Mouse (Mus musculus): ENCODE measurements around the gene Dph5. TPM values are rescaled to one million over a fixed set of nuclear protein-coding genes. Genes with fewer than 3 reads are reported as not detected.

Dph5 gene
- total and polyA plus RNA-seq, 2 experiments: 3.8 to 9.3 TPM

DNA sequence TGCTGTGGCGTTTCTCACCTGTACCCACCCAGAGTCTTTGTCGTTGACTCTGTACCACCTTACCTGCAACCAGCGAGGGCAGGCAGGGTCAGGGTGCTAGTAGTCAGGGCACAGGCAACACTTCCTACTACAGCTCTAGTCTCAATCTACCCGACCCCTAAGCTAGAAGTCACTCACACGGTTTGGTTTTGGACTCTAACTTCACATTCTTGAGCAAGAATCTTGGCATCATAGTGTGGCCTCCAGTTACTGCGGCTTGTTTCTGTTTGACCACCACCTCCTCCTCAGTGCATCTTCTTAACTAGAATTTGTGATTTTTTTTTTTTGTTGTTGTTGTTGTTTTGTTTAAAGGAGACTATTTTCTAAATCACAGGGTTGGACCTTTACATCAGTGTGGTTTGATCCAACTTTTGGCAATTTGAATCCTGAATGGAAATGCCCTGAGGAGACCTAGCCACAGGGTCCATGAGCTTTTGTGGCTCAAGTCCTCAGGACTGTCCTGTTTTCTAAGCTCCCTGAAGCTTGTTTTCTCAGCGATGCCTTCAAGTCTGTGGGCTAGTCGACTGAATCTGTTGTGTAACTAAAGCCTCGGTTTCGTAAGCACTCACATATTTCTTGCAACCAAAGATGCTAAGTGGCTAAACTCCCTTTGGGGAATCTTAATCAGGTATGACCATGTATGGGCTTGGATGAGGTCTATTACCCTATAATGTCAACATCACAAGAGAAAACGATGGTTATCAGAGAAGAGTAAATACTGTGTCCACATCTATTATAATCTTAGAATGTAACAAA is 38.8 kb upstream of the Dph5 start:
- H3K36me3 ChIP-seq (ENCODE audit: control insufficient read depth, insufficient read depth, low read length): no peaks in the 10 kb centered on the region
- no peak overlapping the region for H3K9ac ChIP-seq (ENCODE audit: low read depth, low read length)
- no peaks in the 10 kb centered on the region for H3K79me2 ChIP-seq (ENCODE audit: control insufficient read depth, insufficient read depth, low read length)
- WGBS: 68% methylated on average over 11 of the region's 11 CpGs
- TF ChIP-seq CTCF (IDR thresholded peaks at IDR 0.05; ENCODE audit: low read depth, low read length): no peak
- no peak for TF ChIP-seq POLR2A (IDR thresholded peaks at IDR 0.05; ENCODE audit: extremely low read depth, insufficient read depth, low read length)
- no peak for DNase-seq (ENCODE audit: extremely low read depth, low read depth, low spot score)
- no peaks in the 10 kb centered on the region for H3K27me3 ChIP-seq (ENCODE audit: control insufficient read depth, insufficient read depth, low read length)
- H3K27ac ChIP-seq (replicated peaks; ENCODE audit: insufficient read depth, low read depth, low read length): no peak overlapping the region
- H3K4me1 ChIP-seq (ENCODE audit: control insufficient read depth, insufficient read depth, low read length): no peaks in the 10 kb centered on the region
- H3K4me3 ChIP-seq (ENCODE audit: insufficient read depth, low read depth, low read length): no peak overlapping the region

DNA sequence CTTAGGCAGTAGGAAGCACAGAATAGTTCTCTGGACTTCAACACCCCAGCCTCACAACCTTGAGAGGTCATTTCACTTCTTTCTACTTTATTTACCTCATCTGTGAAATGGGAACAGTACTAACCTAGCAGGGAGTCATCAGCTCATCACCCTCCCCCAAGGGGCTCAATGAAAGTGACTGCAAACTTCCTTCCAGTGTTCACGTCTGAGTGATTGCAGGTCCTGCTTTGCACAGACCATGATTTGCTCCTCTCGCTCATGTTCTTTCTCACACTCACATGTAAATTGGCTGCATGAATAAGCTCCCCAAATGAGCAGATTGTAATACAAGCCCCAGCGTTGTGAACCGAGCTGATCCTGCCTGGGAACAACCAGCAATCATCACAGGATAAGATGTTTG is 36.7 kb upstream of the Dph5 start:
- no peak for TF ChIP-seq CTCF (IDR thresholded peaks at IDR 0.05; ENCODE audit: low read depth, low read length)
- TF ChIP-seq POLR2A (IDR thresholded peaks at IDR 0.05; ENCODE audit: extremely low read depth, insufficient read depth, low read length): no peak
- no peaks in the 10 kb centered on the region for H3K36me3 ChIP-seq (ENCODE audit: control insufficient read depth, insufficient read depth, low read length)
- no peak for DNase-seq (ENCODE audit: extremely low read depth, low read depth, low spot score)
- no peaks in the 10 kb centered on the region for H3K4me1 ChIP-seq (ENCODE audit: control insufficient read depth, insufficient read depth, low read length)
- H3K27ac ChIP-seq (replicated peaks; ENCODE audit: insufficient read depth, low read depth, low read length): no peak overlapping the region
- H3K27me3 ChIP-seq (ENCODE audit: control insufficient read depth, insufficient read depth, low read length): no peaks in the 10 kb centered on the region
- no peak overlapping the region for H3K9ac ChIP-seq (ENCODE audit: low read depth, low read length)
- 81% methylated on average over 4 of the region's 4 CpGs for WGBS
- H3K79me2 ChIP-seq (ENCODE audit: control insufficient read depth, insufficient read depth, low read length): no peaks in the 10 kb centered on the region
- no peak overlapping the region for H3K4me3 ChIP-seq (ENCODE audit: insufficient read depth, low read depth, low read length)

DNA sequence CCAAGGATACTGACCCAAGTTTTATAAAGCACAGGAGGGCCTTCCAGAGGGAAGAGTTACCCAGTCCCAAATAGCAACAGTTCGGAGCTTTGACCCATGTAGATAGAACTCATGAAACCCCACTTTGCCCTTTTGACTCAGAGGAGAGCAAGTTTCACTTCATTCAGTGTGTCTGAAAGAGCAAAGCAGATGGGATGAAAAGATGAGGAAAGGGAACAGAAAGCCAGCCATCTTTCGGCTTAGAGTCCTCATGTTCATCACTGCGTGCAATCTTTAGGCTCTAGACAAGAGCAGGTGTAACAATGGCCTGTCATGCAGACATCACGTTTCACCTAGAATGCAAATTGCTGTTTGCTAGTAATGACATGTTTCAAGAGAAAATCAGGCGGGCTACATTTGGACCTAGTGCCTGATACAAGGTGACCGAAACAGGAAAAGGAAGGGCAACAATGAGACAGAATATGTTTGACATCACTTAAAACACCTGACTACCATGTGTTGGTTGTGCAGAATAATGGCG is 32.9 kb upstream of the Dph5 start:
- no peak overlapping the region for H3K27ac ChIP-seq (replicated peaks; ENCODE audit: insufficient read depth, low read depth, low read length)
- 93% methylated on average over 7 of the region's 7 CpGs for WGBS
- no peak overlapping the region for H3K4me3 ChIP-seq (ENCODE audit: insufficient read depth, low read depth, low read length)

DNA sequence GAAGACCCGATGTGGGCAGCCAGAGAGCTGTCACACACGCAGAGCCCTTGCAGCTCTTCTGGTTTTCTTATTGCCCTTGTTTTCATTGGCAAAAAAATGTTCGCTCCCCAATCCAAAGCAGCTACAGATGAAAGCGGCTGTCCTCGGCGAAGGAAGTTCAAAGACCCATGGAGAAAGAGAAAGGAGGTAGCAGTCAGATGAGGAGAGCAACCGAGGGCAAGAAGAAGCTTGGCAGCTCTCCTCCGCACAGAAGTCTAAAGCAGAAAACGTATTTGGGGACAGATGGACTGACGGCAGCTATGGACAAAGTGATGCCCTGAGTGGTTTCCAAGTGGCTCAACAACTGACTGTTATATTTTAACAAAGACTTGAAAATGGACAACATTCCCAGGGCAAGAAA is 32.1 kb upstream of the Dph5 start:
- DNase-seq (ENCODE audit: extremely low read depth, low read depth, low spot score): no peak
- H3K9ac ChIP-seq (ENCODE audit: low read depth, low read length): no peak overlapping the region
- no peaks in the 10 kb centered on the region for H3K27me3 ChIP-seq (ENCODE audit: control insufficient read depth, insufficient read depth, low read length)
- H3K36me3 ChIP-seq (ENCODE audit: control insufficient read depth, insufficient read depth, low read length): no peaks in the 10 kb centered on the region
- no peak for TF ChIP-seq CTCF (IDR thresholded peaks at IDR 0.05; ENCODE audit: low read depth, low read length)
- no peak overlapping the region for H3K27ac ChIP-seq (replicated peaks; ENCODE audit: insufficient read depth, low read depth, low read length)
- no peak overlapping the region for H3K4me3 ChIP-seq (ENCODE audit: insufficient read depth, low read depth, low read length)
- H3K79me2 ChIP-seq (ENCODE audit: control insufficient read depth, insufficient read depth, low read length): no peaks in the 10 kb centered on the region
- 82% methylated on average over 10 of the region's 10 CpGs for WGBS
- no peaks in the 10 kb centered on the region for H3K4me1 ChIP-seq (ENCODE audit: control insufficient read depth, insufficient read depth, low read length)

More for the DNA sequence above, 32.9 kb upstream of the Dph5 start:
- no peaks in the 10 kb centered on the region for H3K36me3 ChIP-seq (ENCODE audit: control insufficient read depth, insufficient read depth, low read length)
- no peaks in the 10 kb centered on the region for H3K79me2 ChIP-seq (ENCODE audit: control insufficient read depth, insufficient read depth, low read length)
- no peak for TF ChIP-seq POLR2A (IDR thresholded peaks at IDR 0.05; ENCODE audit: extremely low read depth, insufficient read depth, low read length)
- no peak for TF ChIP-seq CTCF (IDR thresholded peaks at IDR 0.05; ENCODE audit: low read depth, low read length)
- no peaks in the 10 kb centered on the region for H3K27me3 ChIP-seq (ENCODE audit: control insufficient read depth, insufficient read depth, low read length)
- no peaks in the 10 kb centered on the region for H3K4me1 ChIP-seq (ENCODE audit: control insufficient read depth, insufficient read depth, low read length)
- H3K9ac ChIP-seq (ENCODE audit: low read depth, low read length): no peak overlapping the region
- DNase-seq (ENCODE audit: extremely low read depth, low read depth, low spot score): no peak

DNA sequence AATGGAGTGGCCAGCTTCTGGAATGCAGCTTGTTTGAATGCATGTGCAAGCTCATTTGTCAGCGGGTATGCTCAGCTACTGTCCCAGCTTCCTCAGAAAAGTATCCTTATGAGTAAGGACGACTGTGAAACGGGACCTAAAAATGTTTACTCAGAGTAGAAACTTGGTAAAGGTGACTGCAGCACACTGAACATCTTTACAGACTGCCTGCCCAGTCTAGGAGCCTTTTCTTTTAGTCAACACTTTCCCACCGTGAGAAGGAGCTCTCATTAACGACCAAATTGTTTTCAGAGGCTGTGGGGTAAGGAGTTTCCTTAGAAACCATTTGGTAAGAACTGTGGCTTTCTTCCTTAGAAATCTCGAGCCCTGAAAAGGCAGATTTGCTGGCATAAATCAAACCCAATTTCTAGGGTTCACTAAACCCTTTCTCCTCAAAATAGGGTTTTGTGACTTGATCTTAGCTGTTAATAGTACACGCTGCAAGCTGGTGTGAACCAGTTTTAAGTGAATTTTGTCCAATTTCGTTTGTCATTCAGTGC is 31.1 kb upstream of the Dph5 start:
- WGBS: 49% methylated on average over 8 of the region's 8 CpGs
- H3K36me3 ChIP-seq (ENCODE audit: control insufficient read depth, insufficient read depth, low read length): no peaks in the 10 kb centered on the region
- H3K27me3 ChIP-seq (ENCODE audit: control insufficient read depth, insufficient read depth, low read length): no peaks in the 10 kb centered on the region
- H3K4me3 ChIP-seq (ENCODE audit: insufficient read depth, low read depth, low read length): no peak overlapping the region
- TF ChIP-seq CTCF (IDR thresholded peaks at IDR 0.05; ENCODE audit: low read depth, low read length) (no peak), POLR2A (IDR thresholded peaks at IDR 0.05; ENCODE audit: extremely low read depth, insufficient read depth, low read length) (no peak)
- no peak overlapping the region for H3K9ac ChIP-seq (ENCODE audit: low read depth, low read length)
- DNase-seq (ENCODE audit: extremely low read depth, low read depth, low spot score): no peak
- H3K79me2 ChIP-seq (ENCODE audit: control insufficient read depth, insufficient read depth, low read length): no peaks in the 10 kb centered on the region
- H3K27ac ChIP-seq (replicated peaks; ENCODE audit: insufficient read depth, low read depth, low read length): no peak overlapping the region
- no peaks in the 10 kb centered on the region for H3K4me1 ChIP-seq (ENCODE audit: control insufficient read depth, insufficient read depth, low read length)

DNA sequence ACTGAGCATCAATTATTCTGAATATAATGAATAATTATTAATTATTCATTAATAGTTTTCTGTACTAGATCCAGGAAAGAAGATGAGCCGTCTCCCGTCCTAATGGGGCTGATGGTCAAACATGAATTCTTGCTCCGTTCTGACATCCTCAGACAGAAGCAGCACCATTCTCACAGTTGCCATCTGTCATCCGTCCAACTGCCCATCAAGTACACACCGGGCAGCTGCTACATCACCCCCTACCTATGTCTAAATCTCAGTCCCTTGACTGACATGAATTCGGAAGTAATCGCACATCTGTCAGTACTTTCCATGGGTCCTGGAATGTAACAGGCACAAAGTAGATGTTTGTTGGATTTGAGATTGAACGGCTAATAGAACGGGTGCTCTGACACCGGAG is 30.2 kb upstream of the Dph5 start:
- no peak overlapping the region for H3K9ac ChIP-seq (ENCODE audit: low read depth, low read length)
- no peak overlapping the region for H3K27ac ChIP-seq (replicated peaks; ENCODE audit: insufficient read depth, low read depth, low read length)
- H3K79me2 ChIP-seq (ENCODE audit: control insufficient read depth, insufficient read depth, low read length): no peaks in the 10 kb centered on the region
- no peak for DNase-seq (ENCODE audit: extremely low read depth, low read depth, low spot score)
- H3K4me3 ChIP-seq (ENCODE audit: insufficient read depth, low read depth, low read length): no peak overlapping the region
- WGBS: 96% methylated on average over 10 of the region's 10 CpGs
- H3K27me3 ChIP-seq (ENCODE audit: control insufficient read depth, insufficient read depth, low read length): no peaks in the 10 kb centered on the region
- H3K36me3 ChIP-seq (ENCODE audit: control insufficient read depth, insufficient read depth, low read length): no peaks in the 10 kb centered on the region
- TF ChIP-seq CTCF (IDR thresholded peaks at IDR 0.05; ENCODE audit: low read depth, low read length) (no peak), POLR2A (IDR thresholded peaks at IDR 0.05; ENCODE audit: extremely low read depth, insufficient read depth, low read length) (no peak)
- no peaks in the 10 kb centered on the region for H3K4me1 ChIP-seq (ENCODE audit: control insufficient read depth, insufficient read depth, low read length)
